Mouse (Mus musculus) naive thymus-derived CD4-positive, alpha-beta T cell, adult 2 months (primary cell): ENCODE measurements around the gene Olfr1364.
A peak's percentile ranks its signal among the peaks of the same experiment; 100 is the strongest.

Experiments used
- DNase-seq: peaks from one replicate; pipeline ENCODE4 v3.0.0-alpha.2; 2011; ENCODE audit warnings: low read depth

The Olfr1364 gene

DNA sequence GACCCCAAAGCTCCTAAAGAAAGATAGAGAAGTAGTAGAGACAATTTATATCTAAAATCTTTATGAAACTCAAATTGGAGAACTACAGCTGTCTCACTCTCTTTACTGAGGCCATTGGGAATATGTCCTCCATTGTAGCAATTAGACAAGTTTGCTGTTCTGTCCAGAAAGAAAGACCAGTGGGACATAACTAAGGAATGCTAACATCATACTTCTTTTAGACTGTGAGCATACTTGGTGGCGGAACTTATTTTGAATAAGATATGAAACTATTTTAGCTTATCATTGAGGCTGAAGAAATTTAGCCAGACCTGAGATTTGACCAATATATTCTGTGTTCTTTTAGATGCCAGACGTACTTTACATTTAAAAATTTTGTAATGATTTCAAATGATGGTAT is at the start of gene Olfr1364:
TSS of gene Olfr1364 (minus strand) at position 101 of the 400 bp plus-strand sequence.
- DNase-seq: no peak

DNA sequence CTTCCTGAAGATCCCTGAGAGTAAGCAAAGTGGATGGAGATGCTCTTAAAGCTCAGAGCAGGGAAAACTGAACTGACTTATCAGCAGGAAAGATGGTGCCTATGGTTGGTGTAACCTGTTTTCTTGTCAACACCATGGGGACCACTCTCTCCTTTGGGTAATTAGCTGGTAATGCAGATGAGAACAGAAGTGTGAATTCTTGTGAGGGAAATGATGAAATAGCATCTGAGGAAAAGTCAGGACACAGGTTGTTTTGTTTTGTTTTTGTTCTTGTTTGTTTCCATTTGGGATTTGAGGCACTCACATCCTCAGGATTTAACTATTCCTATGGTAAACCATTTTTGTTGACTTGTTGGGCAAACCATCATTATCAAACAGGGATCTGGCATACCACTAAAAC is 32.4 kb upstream of the Olfr1364 start, which contains the start of gene Olfr1362:
TSS of gene Olfr1362 (minus strand) at position 101 of the 400 bp plus-strand sequence.
- DNase-seq: no peak

DNA sequence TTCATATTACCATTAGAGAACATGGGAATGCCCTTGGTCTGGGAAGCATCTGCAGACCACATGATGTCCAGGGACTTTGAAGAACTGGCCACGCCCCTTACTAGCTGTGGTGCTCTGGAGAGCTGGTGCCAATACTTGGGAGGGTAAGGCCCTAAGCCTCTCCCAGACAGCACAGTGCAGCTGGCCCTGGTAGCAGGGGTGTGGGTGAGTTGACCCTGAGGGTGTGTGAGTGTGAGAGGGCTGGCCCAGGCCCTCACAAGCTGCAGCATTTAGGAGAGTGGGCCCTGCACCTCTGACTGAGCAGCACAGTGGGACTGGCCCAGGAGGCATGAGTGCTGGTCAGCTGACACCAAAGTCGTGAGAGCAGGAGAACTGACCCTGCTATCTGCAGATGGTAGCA is 10.1 kb upstream of the Olfr1364 start:
- DNase-seq: no peak

DNA sequence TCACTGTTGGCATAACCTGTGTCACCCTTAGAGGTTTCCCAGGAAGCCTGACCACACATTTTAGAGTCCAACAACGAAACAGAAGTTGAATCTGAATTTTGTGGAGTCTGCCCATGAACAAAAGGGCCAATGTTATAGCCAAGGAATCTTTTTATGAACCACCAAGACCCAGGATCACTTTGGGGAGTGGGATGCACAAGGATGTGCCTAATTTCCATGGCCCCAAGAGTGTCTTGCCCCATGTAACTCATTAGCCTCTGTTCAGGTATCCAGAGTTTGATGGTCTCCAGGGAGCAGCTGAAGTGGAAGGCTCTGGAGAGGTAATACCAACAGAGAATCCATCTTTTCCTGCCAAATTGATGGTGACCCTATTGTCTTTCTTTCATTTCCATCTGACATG is 21.8 kb downstream of the Olfr1364 start, which contains the start of gene Olfr1535:
TSS of gene Olfr1535 (minus strand) at position 101 of the 400 bp plus-strand sequence.
- DNase-seq: no peak

DNA sequence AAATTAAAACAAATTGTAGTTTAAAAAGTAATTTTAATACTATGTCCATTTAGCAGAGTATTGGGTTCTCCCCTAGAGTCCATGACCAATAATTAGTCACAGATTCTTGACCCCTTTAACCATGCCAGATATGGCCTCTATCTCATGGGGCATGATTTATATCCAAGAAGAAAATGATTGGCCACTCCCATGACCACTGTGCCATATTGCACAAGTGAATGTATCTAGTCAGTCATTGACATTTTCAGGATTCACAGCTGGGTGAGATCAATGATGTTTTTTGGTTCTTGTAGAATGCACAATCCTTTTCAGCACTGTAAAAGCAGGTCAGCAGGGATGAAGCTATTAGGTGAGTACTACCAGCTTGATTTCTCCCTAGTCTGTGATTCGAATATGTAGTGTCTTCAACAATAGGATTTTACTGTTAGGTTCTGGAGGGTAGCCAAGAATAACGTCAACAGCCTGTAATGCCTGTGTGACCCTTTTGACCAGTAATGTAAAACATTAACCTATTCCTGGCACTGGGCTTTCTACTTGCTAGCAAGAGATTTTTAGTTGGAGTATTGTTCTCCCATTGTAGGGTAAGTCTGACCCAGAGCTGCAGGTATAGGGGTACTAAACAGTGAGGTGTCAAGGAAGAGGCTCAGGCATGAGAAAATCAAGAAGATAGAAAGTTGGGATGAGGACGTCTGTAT is 31.0 kb downstream of the Olfr1364 start:
- no peak for DNase-seq

DNA sequence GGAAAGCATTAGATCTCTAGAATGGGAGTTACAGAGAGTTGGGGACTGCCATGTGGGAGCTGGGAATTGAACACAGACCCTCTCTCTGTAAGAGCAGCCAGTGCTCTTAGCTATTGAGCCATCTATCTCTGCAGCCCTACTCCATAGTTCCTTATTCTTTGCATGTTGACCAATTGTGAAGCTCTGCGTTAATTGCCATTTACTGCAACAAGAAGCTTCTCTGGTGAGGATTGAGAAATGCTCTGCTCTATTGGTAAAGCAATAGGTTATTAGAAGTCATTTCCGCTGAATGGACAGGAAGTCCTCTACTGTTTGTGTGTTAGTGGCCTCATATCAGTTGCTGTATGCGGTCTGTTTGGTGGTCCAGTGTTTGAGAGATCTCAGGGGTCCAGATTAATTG is 32.1 kb downstream of the Olfr1364 start:
- DNase-seq: no peak

DNA sequence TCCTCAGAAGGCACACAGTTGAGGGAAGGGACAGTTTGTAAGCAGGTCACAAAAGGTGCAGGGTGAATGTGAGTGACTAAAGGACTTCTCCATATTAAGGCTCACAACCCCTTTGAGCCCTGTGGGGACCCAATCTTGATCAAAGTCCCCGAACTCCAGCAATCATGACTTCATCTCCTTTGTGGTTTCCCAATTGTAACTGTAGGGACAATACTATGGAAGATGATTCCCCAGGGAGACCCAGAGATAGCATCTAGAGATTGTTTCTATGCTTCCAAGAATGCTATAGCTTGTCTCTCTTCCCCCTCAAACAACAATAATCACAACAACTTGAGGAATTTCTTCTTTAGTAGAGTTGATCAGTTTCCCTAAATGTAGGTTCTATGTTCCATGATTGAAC is 38.9 kb downstream of the Olfr1364 start, which contains the start of gene Olfr1366:
TSS of gene Olfr1366 (minus strand) at position 101 of the 400 bp plus-strand sequence.
- DNase-seq: no peak

DNA sequence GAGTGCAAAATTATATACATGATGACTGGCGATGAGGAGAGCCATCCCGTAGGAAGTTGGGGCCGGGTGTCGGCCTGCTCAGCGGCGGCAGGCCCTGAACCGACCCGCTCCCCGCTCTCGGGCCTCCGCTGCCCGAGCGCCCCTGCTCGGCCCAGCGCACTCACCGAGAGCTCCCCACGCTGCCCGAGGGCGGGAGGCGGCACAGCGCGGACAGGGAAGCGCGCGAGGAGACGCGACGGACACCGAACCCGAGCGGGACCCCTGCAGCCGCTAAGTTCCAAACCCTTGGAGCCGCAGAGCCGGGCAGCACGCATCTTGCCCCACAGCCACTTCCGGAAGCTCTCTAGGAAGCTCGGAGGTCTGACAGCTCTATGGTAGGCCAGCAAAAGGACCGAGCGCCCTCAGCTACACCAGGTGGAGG is 50.8 kb downstream of the Olfr1364 start, which contains the start of gene Zkscan8:
TSS of gene Zkscan8 (minus strand) at position 340 of the 421 bp plus-strand sequence.
- DNase-seq: peak; percentile 88

DNA sequence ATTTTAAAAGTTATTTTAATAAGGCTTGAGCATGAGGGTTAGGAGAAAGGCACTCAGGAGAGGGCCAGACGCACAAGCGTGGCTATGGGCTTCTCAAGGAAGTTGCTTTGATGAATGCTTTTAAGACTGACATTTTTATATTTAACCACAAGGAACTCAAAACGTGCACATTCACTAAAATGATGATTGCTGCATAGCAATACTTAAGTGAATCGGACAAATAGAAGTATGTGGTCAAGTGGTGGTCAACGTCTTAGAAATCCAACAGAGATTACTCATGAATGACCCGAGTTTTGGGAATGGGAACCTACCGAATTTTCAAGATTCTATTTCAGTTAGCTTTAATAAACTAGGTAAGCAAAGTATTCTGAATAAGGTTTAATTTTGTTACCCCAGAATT is 51.4 kb downstream of the Olfr1364 start:
- peak; percentile 16 for DNase-seq
